In the genomic region with DNA sequence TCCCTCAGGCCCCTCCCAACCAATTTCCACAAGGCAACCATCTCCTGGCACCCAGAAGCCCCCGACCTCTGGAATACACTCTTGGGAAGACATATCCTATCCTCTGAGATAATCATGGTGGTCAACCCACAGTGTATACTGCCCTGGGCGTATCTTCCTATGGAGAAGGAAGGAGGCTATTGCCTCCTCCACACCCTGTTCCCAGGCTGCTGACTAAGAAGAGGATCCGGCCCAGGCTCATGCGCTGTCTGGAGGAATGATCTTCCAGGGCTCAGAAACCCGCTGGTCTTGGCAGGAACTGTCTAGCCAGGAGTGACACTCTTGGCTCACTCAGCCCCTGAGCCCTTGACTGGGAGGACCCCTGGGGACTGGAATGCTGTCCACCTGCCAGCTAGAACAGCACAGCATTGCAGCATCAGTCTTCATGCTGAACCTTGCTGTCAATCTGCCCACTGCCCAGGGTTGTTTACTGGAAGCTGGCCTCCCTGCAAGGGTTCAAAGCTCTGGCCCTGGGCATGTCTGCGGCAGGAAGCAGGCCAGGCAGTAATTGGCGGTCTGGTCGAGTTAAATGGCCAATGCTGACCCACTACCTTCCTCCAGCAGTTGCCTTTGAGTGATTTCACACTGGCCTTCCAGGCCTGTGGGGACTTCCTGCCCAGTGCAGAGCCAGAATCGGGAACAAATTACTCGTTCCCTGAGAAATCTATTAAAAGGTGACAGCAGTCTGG, we compare ENCODE assay signal across 12 mouse cellular contexts. TPM values are rescaled to one million over a fixed set of nuclear protein-coding genes. Genes with fewer than 3 reads are reported as not detected.
DNase-seq lines count a peak whose midpoint lies in the region; ATAC-seq and TF ChIP-seq lines count a peak whose summit lies in the region.
"Had no signal": no experiment of that assay in that cellular context is flagged by ENCODE, and none has a peak within 500 bp of the region (broad histone marks: within the 10 kb centered on the region; RNA-seq: fewer than 3 reads in every experiment).

No protein-coding gene starts in this region.

- H3K27ac ChIP-seq in forebrain, postnatal 0 days (ENCODE audit: low read depth, low read length): no peak overlapping the region
- H3K27ac ChIP-seq in forebrain, embryonic 13.5 days: no peak overlapping the region
- H3K27ac ChIP-seq: heart, embryonic 15.5 days had no signal

- H3K4me2 ChIP-seq in forebrain, postnatal 0 days (ENCODE audit: low read depth): no peak overlapping the region
- no peak overlapping the region for H3K4me2 ChIP-seq in forebrain, embryonic 13.5 days
- H3K4me2 ChIP-seq: heart, embryonic 15.5 days had no signal

- WGBS in forebrain, postnatal 0 days: 72% methylated on average over 10 of the region's 10 CpGs
- 70% methylated on average over 10 of the region's 10 CpGs for WGBS in forebrain, embryonic 13.5 days

- no peak overlapping the region for H3K4me3 ChIP-seq in forebrain, postnatal 0 days (ENCODE audit: low read depth, low read length)
- H3K4me3 ChIP-seq in forebrain, embryonic 13.5 days: no peak overlapping the region
- H3K4me3 ChIP-seq: erythroblast, embryonic 14.5 days; heart, embryonic 15.5 days had no signal

- TF ChIP-seq POLR2A in brain, embryonic 14.5 days (IDR thresholded peaks at IDR 0.05; ENCODE audit: borderline replicate concordance, extremely low read depth, insufficient read depth, insufficient read length, poor library complexity, severe bottlenecking): no peak

- TF ChIP-seq CTCF in forebrain, postnatal 0 days (IDR thresholded peaks at IDR 0.05; ENCODE audit: low read depth): no peak
- TF ChIP-seq CTCF in brain, embryonic 14.5 days (IDR thresholded peaks at IDR 0.05; ENCODE audit: borderline replicate concordance, extremely low read depth, insufficient read depth, insufficient read length): no peak

- ATAC-seq in forebrain, postnatal 0 days: peak; percentile 23; the same call in 1 of the 2 replicates
- ATAC-seq in forebrain, embryonic 13.5 days: no peak
- no peak for ATAC-seq in megakaryocyte progenitor cell, adult 5-6 weeks (replicated peaks; ENCODE audit: poor library complexity)
- no peak for ATAC-seq in megakaryocyte-erythroid progenitor cell, adult 5-6 weeks (replicated peaks; ENCODE audit: low FRiP score, low TSS enrichment, poor library complexity, severe bottlenecking)
- ATAC-seq: CD4-positive, CD25-positive, alpha-beta regulatory T cell, adult 4 months had no signal

- no peak overlapping the region for H3K9ac ChIP-seq in forebrain, postnatal 0 days
- H3K9ac ChIP-seq in forebrain, embryonic 13.5 days: no peak overlapping the region
- H3K9ac ChIP-seq: heart, embryonic 15.5 days had no signal

- no peaks in the 10 kb centered on the region for H3K9me3 ChIP-seq in forebrain, postnatal 0 days (ENCODE audit: low read length)
- no peaks in the 10 kb centered on the region for H3K9me3 ChIP-seq in forebrain, embryonic 13.5 days (replicated peaks)
- H3K9me3 ChIP-seq: heart, embryonic 15.5 days had no signal

- no peak for DNase-seq in forebrain, postnatal 0 days
- peak; percentile 85 for DNase-seq in 3134 (ENCODE audit: extremely low read depth, insufficient read length, low spot score)
- peak; percentile 24 for DNase-seq in brain, embryonic 14.5 days (ENCODE audit: low read depth)
- peak; percentile 59 for DNase-seq in gastrocnemius, postnatal 25 days
- DNase-seq in testis, postnatal 14 days (ENCODE audit: low spot score): no peak
- DNase-seq: layer of hippocampus, adult 9-11 months had no signal

- 0 out of 2 replicates have a peak, but pooled peaks cover under 1% of the 10 kb centered on the region for H3K4me1 ChIP-seq in forebrain, postnatal 0 days (ENCODE audit: insufficient read depth)
- H3K4me1 ChIP-seq in forebrain, embryonic 13.5 days: peaks cover 1% of the 10 kb centered on the region; the same call in 1 of the 2 replicates
- H3K4me1 ChIP-seq: heart, embryonic 15.5 days had no signal

- no peaks in the 10 kb centered on the region for H3K27me3 ChIP-seq in forebrain, postnatal 0 days (ENCODE audit: insufficient read depth, low read length)
- H3K27me3 ChIP-seq in forebrain, embryonic 13.5 days: no peaks in the 10 kb centered on the region
- H3K27me3 ChIP-seq: heart, embryonic 15.5 days had no signal

- H3K36me3 ChIP-seq in forebrain, postnatal 0 days (ENCODE audit: insufficient read depth): no peaks in the 10 kb centered on the region
- H3K36me3 ChIP-seq in forebrain, embryonic 13.5 days (ENCODE audit: poor library complexity, severe bottlenecking): no peaks in the 10 kb centered on the region
- H3K36me3 ChIP-seq: heart, embryonic 15.5 days had no signal

RNA-seq across cellular contexts. Expression of a gene that starts 8.8 kb away (rescaled TPM):
- total RNA-seq in forebrain, postnatal 0 days (2014; rRNA removed): 276 and 348 TPM in 2 replicates
- 292 and 342 TPM in 2 replicates for polyA plus RNA-seq in forebrain, postnatal 0 days (2015; fragmentation: Nextera tagmentation; extraction: Ambion mirVana)
- polyA plus RNA-seq in forebrain, embryonic 13.5 days (2015; fragmentation: Nextera tagmentation; extraction: Ambion mirVana): 348 and 354 TPM in 2 replicates
- polyA plus RNA-seq in brain, embryonic 14.5 days (2012; rRNA removed): 265 and 300 TPM in 2 replicates
- 100 to 1,000 TPM; 281 to 289 TPM for total RNA-seq in gastrocnemius, postnatal 25 days (2021)
- 251 and 258 TPM in 2 replicates for total RNA-seq in megakaryocyte progenitor cell, adult 5-6 weeks (2015)
- total RNA-seq in megakaryocyte progenitor cell, adult 5-6 weeks (2017): 275 and 310 TPM in 2 replicates
- total RNA-seq in megakaryocyte-erythroid progenitor cell, adult 5-6 weeks (2014; fragmentation: Nextera tagmentation): 185 and 224 TPM in 2 replicates
- total RNA-seq in megakaryocyte-erythroid progenitor cell, adult 5-6 weeks (2017): 385 and 429 TPM in 2 replicates

Comparison
In these comparisons a context has a peak if more than half of its experiments do, and no peak if none do; other contexts are left out.
1. DNase-seq: peak in 3134 (single experiment), brain, embryonic 14.5 days (single experiment) and gastrocnemius, postnatal 25 days (single experiment); none in forebrain, postnatal 0 days (single experiment) and testis, postnatal 14 days (single experiment).